Comparison of ENCODE assay signal across 27 mouse cellular contexts in the genomic region with DNA sequence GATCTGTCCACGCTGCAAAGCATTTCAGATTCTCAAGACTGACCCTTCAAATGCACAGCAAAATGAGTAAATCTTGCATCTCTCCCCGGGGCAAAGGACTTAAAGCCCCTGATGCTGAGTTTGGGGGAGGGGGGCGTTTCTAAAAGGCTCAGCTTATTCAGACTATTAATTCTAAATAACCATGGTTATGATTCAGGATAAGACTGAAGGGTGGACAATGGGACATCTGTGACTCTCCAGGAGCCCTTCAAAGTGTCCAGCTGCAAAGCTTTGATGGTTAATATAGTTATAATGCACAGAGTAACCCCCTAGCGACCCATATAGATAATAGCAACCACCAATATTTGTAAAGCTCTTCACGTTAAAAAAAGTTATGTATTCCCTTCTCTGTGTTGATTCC. TPM values are rescaled to one million over a fixed set of nuclear protein-coding genes. Genes with fewer than 3 reads are reported as not detected.
"Had no signal": no experiment of that assay in that cellular context is flagged by ENCODE, and none has a peak within 500 bp of the region (broad histone marks: within the 10 kb centered on the region; RNA-seq: fewer than 3 reads in every experiment).

No protein-coding gene starts in this region.

- H3K27ac ChIP-seq: kidney, postnatal 0 days; liver, embryonic 13.5 days; neural tube, embryonic 12.5 days; neural tube, embryonic 15.5 days had no signal

- DNase-seq: kidney, adult 18-20 months; kidney, postnatal 25 days; liver, embryonic 13.5 days; lung, adult 2 months; lung, postnatal 10 days; lung, postnatal 36 days; thymus, adult 18-20 months; thymus, postnatal 36 days had no signal

- ATAC-seq: inflammation-experienced regulatory T-cells, adult 6 months; intestine, embryonic 16.5 days had no signal

- H3K36me3 ChIP-seq: liver, embryonic 13.5 days; neural tube, embryonic 12.5 days; neural tube, embryonic 15.5 days had no signal

- H3K27me3 ChIP-seq: liver, embryonic 13.5 days; neural tube, embryonic 12.5 days; neural tube, embryonic 15.5 days had no signal

- H3K4me2 ChIP-seq: liver, embryonic 13.5 days; neural tube, embryonic 12.5 days; neural tube, embryonic 15.5 days had no signal

- H3K4me1 ChIP-seq: liver, embryonic 13.5 days; megakaryocyte, embryonic 14.5 days; neural tube, embryonic 12.5 days; neural tube, embryonic 15.5 days had no signal

- H3K9ac ChIP-seq: liver, embryonic 13.5 days; neural tube, embryonic 12.5 days; neural tube, embryonic 15.5 days had no signal

- H3K9me3 ChIP-seq: liver, embryonic 13.5 days; megakaryocyte, embryonic 14.5 days; neural tube, embryonic 12.5 days; neural tube, embryonic 15.5 days had no signal

- H3K4me3 ChIP-seq: liver, embryonic 13.5 days; megakaryocyte, embryonic 14.5 days; neural tube, embryonic 12.5 days; neural tube, embryonic 15.5 days had no signal

RNA-seq across cellular contexts. Expression of gene Gm8994, which starts 19.7 kb away (rescaled TPM):
- total RNA-seq: layer of hippocampus, adult 8-10 months; layer of hippocampus, postnatal 10 days; left cerebral cortex, postnatal 10 days; left cerebral cortex, postnatal 36 days; liver, adult 2 months had no signal
- polyA plus RNA-seq: inflammation-experienced regulatory T-cells, adult 6 months; intestine, embryonic 16.5 days; kidney, embryonic 14.5 days; kidney, postnatal 0 days; large intestine, adult 2 months; limb, embryonic 11.5 days; liver, adult 2 months; liver, embryonic 13.5 days; liver, embryonic 16.5 days; lung, adult 2 months; neural tube, embryonic 12.5 days; neural tube, embryonic 15.5 days; small intestine, adult 2 months; spleen, adult 2 months; stomach, embryonic 16.5 days; testis, adult 2 months had no signal
